Mouse (Mus musculus) neural tube, embryonic 12.5 days (tissue): Measurements from ENCODE around the gene Rasip1. TPM values are rescaled to one million over a fixed set of nuclear protein-coding genes. Genes with fewer than 3 reads are reported as not detected.

Source experiments
- ATAC-seq: fragments of 200-750 bp; cut with Nextera tagmentation; 2 replicates; pipeline ENCODE4 v1.8.0; 2017; ENCODE audit warnings: low read depth, mild to moderate bottlenecking, moderate TSS enrichment, moderate library complexity; ENCODE audit not compliant: low FRiP score
- H3K27ac ChIP-seq: fragments of 300-500 bp; sonication (generic); 2 replicates; pipeline ENCODE4 v1.5.1; 2016
- H3K27me3 ChIP-seq: fragments of 300-500 bp; sonication (generic); replicated peaks from 2 replicates; pipeline ENCODE4 v1.6.1; 2016; ENCODE audit warnings: mild to moderate bottlenecking
- H3K36me3 ChIP-seq: fragments of 300-500 bp; sonication (generic); 2 replicates; pipeline ENCODE4 v1.6.1; 2016; ENCODE audit warnings: mild to moderate bottlenecking
- H3K4me1 ChIP-seq: fragments of 300-500 bp; sonication (generic); 2 replicates; pipeline ENCODE4 v1.6.1; 2016
- H3K4me2 ChIP-seq: fragments of 300-500 bp; sonication (generic); replicated peaks from 2 replicates; pipeline ENCODE4 v1.6.1; 2016; ENCODE audit warnings: mild to moderate bottlenecking
- H3K4me3 ChIP-seq: fragments of 300-500 bp; sonication (generic); 2 replicates; pipeline ENCODE4 v1.5.1; 2016
- H3K9ac ChIP-seq: fragments of 300-500 bp; sonication (generic); 2 replicates; pipeline ENCODE4 v1.6.1; 2016; ENCODE audit warnings: mild to moderate bottlenecking
- H3K9me3 ChIP-seq: fragments of 300-500 bp; sonication (generic); 2 replicates; pipeline ENCODE4 v1.6.1; 2016; ENCODE audit warnings: mild to moderate bottlenecking
- WGBS: fragments of 180-500 bp; shearing (Covaris S2); methylation state at CpG from one replicate; pipeline ENCODE4 v1.1.7; 2016; 5-methylcytosine and 5-hydroxymethylcytosine counted together
- polyA plus RNA-seq: library from polyadenylated mRNA; unstranded; fragments of >200 nt; fragmentation: Nextera tagmentation; extraction: Ambion mirVana; gene quantifications from 2 replicates; pipeline ENCODE4 v1.2.1, GENCODE M21; 2016

Gene Rasip1
- polyA plus RNA-seq, 1 experiment from 2014 or later, result 16.8 TPM

GRCm38 (mm10) chr7:45682144-45683126 lies 55.1 kb downstream of the Rasip1 start:
- WGBS, result 31% methylated on average over 14 of the region's 14 CpGs
- Histone ChIP-seq H3K4me3 (no peak overlapping the region), H3K4me1 (peaks cover 19% of the 10 kb centered on the region), H3K36me3 (no peaks in the 10 kb centered on the region), H3K9ac (peak overlapping the region; percentile 33; the same call in 1 of the 2 replicates), H3K27me3 (no peaks in the 10 kb centered on the region), H3K27ac (no peak overlapping the region), H3K9me3 (no peaks in the 10 kb centered on the region), H3K4me2 (peak overlapping the region; percentile 47)
- peak; percentile 78 for ATAC-seq

DNA sequence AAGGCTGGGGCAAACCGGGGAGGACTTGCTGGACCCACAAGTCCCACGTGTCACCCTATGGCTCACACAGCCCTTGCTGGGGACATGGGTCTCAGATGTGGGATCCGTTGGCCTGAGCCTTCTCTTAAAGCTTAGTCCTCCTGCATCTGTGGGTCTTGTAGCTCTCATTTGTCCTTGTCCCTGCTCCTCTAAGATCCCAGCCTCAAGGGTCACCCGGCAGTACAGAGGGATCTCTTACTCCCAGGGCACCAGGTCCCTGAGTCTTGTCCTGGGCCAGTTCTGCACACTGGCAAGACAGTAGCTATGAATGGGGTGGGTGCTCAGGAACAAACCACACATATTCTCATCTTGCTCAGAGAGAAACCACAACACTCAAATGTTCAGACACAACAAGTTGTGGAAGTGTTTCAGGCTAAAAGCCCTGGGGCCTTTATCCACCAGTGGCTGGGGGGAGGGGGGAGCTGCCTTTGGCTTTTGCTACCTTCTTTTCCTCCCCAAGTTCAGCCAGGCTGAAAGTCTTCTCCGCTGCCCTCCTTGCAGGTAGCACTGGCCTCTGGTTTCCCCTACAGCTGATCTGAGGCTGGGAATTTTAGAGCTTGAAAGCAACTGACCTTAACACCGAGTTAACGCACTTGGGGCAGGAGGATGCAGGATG lies 56.2 kb downstream of the Rasip1 start, which contains the start of gene Ntn5:
Gene Ntn5, plus strand, starts transcription at position 627 of the 655 bp plus-strand sequence.
- Histone ChIP-seq H3K4me1 (peaks cover 19% of the 10 kb centered on the region), H3K27me3 (no peaks in the 10 kb centered on the region), H3K27ac (no peak within 1 kb of the TSS), H3K4me2 (peak within 1 kb of the TSS; percentile 47; the same call in 1 of the 2 replicates), H3K9me3 (no peaks in the 10 kb centered on the region), H3K4me3 (no peak within 1 kb of the TSS), H3K9ac (0 out of 2 replicates have a peak within 1 kb of the TSS, but pooled peaks have one; percentile 7), H3K36me3 (no peaks in the 10 kb centered on the region)
- no peak for ATAC-seq
- 79% methylated on average over 7 of the region's 7 CpGs for WGBS

- H3K4me2 ChIP-seq, result 0 out of 2 replicates have a peak overlapping the region, but pooled peaks have one; percentile 10
- ATAC-seq, result no peak
- no peak overlapping the region for H3K9ac ChIP-seq
- no peaks in the 10 kb centered on the region for H3K9me3 ChIP-seq
- H3K4me1 ChIP-seq, result peaks cover 19% of the 10 kb centered on the region
- WGBS, result 56% methylated on average over 10 of the region's 10 CpGs
- no peak overlapping the region for H3K4me3 ChIP-seq
- H3K36me3 ChIP-seq, result no peaks in the 10 kb centered on the region
- H3K27me3 ChIP-seq, result no peaks in the 10 kb centered on the region
- no peak overlapping the region for H3K27ac ChIP-seq
These were observed 58.5 kb downstream of the Rasip1 start for GRCm38 (mm10) chr7:45685811-45686210.

GRCm38 (mm10) chr7:45686841-45687240 lies 59.6 kb downstream of the Rasip1 start:
- ATAC-seq, result no peak
- no peaks in the 10 kb centered on the region for H3K27me3 ChIP-seq
- H3K36me3 ChIP-seq, result no peaks in the 10 kb centered on the region
- 69% methylated on average over 3 of the region's 3 CpGs for WGBS
- H3K9me3 ChIP-seq, result no peaks in the 10 kb centered on the region
- no peak overlapping the region for H3K9ac ChIP-seq
- H3K27ac ChIP-seq, result no peak overlapping the region
- no peak overlapping the region for H3K4me2 ChIP-seq
- peaks cover 19% of the 10 kb centered on the region for H3K4me1 ChIP-seq
- no peak overlapping the region for H3K4me3 ChIP-seq

Other genes starting within 250 kb of the Rasip1 start
- 269 and 286 TPM in 2 replicates for gene Snrnp70, start 231.7 kb upstream of the Rasip1 start, polyA plus RNA-seq
- not detected in 2 replicates for gene Kcna7, start 221.8 kb upstream of the Rasip1 start, polyA plus RNA-seq
- gene Ntf5, start 213.8 kb upstream of the Rasip1 start, polyA plus RNA-seq, result 0.57 and 0.65 TPM in 2 replicates
- not detected in 2 replicates for gene Lhb, start 206.7 kb upstream of the Rasip1 start, polyA plus RNA-seq
- 31.8 and 32.7 TPM in 2 replicates for gene Gys1, start 192.6 kb upstream of the Rasip1 start, polyA plus RNA-seq
- gene Ruvbl2, start 189.4 kb upstream of the Rasip1 start, polyA plus RNA-seq, result 126 and 127 TPM in 2 replicates
- gene Ftl1, start 167.6 kb upstream of the Rasip1 start, polyA plus RNA-seq, result 5,746 and 6,117 TPM in 2 replicates
- gene Bax, start 160.6 kb upstream of the Rasip1 start, polyA plus RNA-seq, result 262 and 276 TPM in 2 replicates
- gene Tulp2, start 145.6 kb upstream of the Rasip1 start, polyA plus RNA-seq, result 0.41 and 0.60 TPM in 2 replicates
- not detected in 2 replicates for gene Gm45808, start 140.7 kb upstream of the Rasip1 start, polyA plus RNA-seq
- 2.3 and 2.8 TPM in 2 replicates for gene Dhdh, start 138.7 kb upstream of the Rasip1 start, polyA plus RNA-seq
- 118 and 119 TPM in 2 replicates for gene Nucb1, start 117.1 kb upstream of the Rasip1 start, polyA plus RNA-seq
- 19.4 and 20.1 TPM in 2 replicates for gene Ppp1r15a, start 101.2 kb upstream of the Rasip1 start, polyA plus RNA-seq
- 3.2 and 3.5 TPM in 2 replicates for gene Plekha4, start 101.2 kb upstream of the Rasip1 start, polyA plus RNA-seq
- gene Hsd17b14, start 72.6 kb upstream of the Rasip1 start, polyA plus RNA-seq, result 0.26 and 0.43 TPM in 2 replicates
- 25.7 and 29.2 TPM in 2 replicates for gene Bcat2, start 57.3 kb upstream of the Rasip1 start, polyA plus RNA-seq
- not detected in 2 replicates for gene Fgf21, start 12.0 kb upstream of the Rasip1 start, polyA plus RNA-seq
- not detected in 2 replicates for gene Fut1, start 10.2 kb upstream of the Rasip1 start, polyA plus RNA-seq
- 0.23 TPM in 1 of 2 replicates, not detected in the other for gene Izumo1, start 5.7 kb upstream of the Rasip1 start, polyA plus RNA-seq
- 3.5 and 4.9 TPM in 2 replicates for gene Mamstr, start 12.5 kb downstream of the Rasip1 start, polyA plus RNA-seq
- 0.17 and 0.20 TPM in 2 replicates for gene Fut2, start 38.9 kb downstream of the Rasip1 start, polyA plus RNA-seq
- gene Ntn5, start 56.5 kb downstream of the Rasip1 start, polyA plus RNA-seq, result 1.2 and 1.7 TPM in 2 replicates
- 1.0 and 1.2 TPM in 2 replicates for gene Sec1, start 66.9 kb downstream of the Rasip1 start, polyA plus RNA-seq
- gene Car11, start 72.4 kb downstream of the Rasip1 start, polyA plus RNA-seq, result 35.5 and 36.6 TPM in 2 replicates
- 4.1 TPM in 2 replicates for gene Dbp, start 77.6 kb downstream of the Rasip1 start, polyA plus RNA-seq
- 665 and 700 TPM in 2 replicates for gene Rpl18, start 88.0 kb downstream of the Rasip1 start, polyA plus RNA-seq
- gene Sphk2, start 90.5 kb downstream of the Rasip1 start, polyA plus RNA-seq, result 28.0 and 29.0 TPM in 2 replicates
- gene Fam83e, start 93.7 kb downstream of the Rasip1 start, polyA plus RNA-seq, result 0.94 and 1.00 TPM in 2 replicates
- gene Spaca4, start 98.3 kb downstream of the Rasip1 start, polyA plus RNA-seq, result not detected in 2 replicates
- gene Lmtk3, start 156.2 kb downstream of the Rasip1 start, polyA plus RNA-seq, result 10.9 and 14.1 TPM in 2 replicates
- 2.1 and 2.4 TPM in 2 replicates for gene Sult2b1, start 157.2 kb downstream of the Rasip1 start, polyA plus RNA-seq
- gene Cyth2, start 187.1 kb downstream of the Rasip1 start, polyA plus RNA-seq, result 305 and 308 TPM in 2 replicates
- 0.86 and 0.87 TPM in 2 replicates for gene Kcnj14, start 197.3 kb downstream of the Rasip1 start, polyA plus RNA-seq
- gene Grwd1, start 203.5 kb downstream of the Rasip1 start, polyA plus RNA-seq, result 48.3 and 50.7 TPM in 2 replicates
- gene Kdelr1, start 245.3 kb downstream of the Rasip1 start, polyA plus RNA-seq, result 41.8 and 54.4 TPM in 2 replicates